Mouse (Mus musculus) spleen, adult 2 months (tissue): Measurements from ENCODE around the gene Phactr1.

Source experiments
- CTCF ChIP-seq: fragments of 200-500 bp; IDR thresholded peaks from 2 replicates; pipeline ENCODE4 v1.5.1; 2011; ENCODE audit warnings: mild to moderate bottlenecking, inconsistent platforms; ENCODE audit not compliant: insufficient read depth, insufficient read length, insufficient replicate concordance; ENCODE audit errors: extremely low read depth
- POLR2A ChIP-seq: fragments of 200-500 bp; IDR thresholded peaks from 2 replicates; pipeline ENCODE4 v1.6.1; 2011; ENCODE audit warnings: low read depth, low read length, inconsistent platforms

DNA sequence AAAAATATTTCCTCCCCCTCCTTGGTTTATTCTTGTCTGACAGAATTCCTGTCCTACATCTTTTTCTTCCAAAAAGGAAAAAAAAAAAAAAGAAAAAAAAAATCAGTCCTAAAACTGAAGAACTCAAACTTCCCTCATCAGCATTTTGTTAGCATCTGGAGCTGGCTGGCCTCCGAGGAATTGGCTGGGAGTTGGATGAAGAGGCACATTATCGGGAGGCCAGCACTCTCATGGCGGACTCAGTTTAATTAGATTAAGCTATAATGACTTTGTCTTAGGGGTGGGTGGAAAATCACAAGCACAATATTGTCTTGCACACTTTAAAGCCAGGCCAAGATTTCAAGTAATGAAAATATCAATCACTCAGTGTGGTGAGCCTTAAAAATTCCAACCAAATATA is 215.6 kb downstream of the Phactr1 start:
- TF ChIP-seq CTCF (no peak), POLR2A (no peak)
